Mouse (Mus musculus): ENCODE measurements at regions not wholly inside any gene's neighbourhood (a gene's known extent, or its start where the extent isn't known, plus 50 kb on each side); places are given as distances from the start of the nearest gene placed in this dataset.

- TF ChIP-seq CTCF (conservative IDR thresholded peaks at IDR 0.05; ENCODE audit: low read length) (no peak), POU5F1 (IDR thresholded peaks at IDR 0.05; ENCODE audit: borderline replicate concordance, low read length) (no peak), NANOG (IDR thresholded peaks at IDR 0.05; ENCODE audit: borderline replicate concordance, low read length) (no peak)
Measured at GRCm38 (mm10) chr17:80803361-80803915, 75.2 kb upstream of the Map4k3 start.
